Mouse (Mus musculus) erythroid progenitor cell, adult 5-6 weeks (primary cell): ENCODE measurements around the gene Il18rap. TPM values are rescaled to one million over a fixed set of nuclear protein-coding genes. Genes with fewer than 3 reads are reported as not detected.

ENCODE experiments used
- ATAC-seq: replicated peaks from 2 replicates; pipeline ENCODE4 v1.8.0; 2016; ENCODE audit warnings: moderate number of reproducible peaks, mild to moderate bottlenecking, moderate TSS enrichment, inconsistent platforms; ENCODE audit not compliant: poor library complexity, low FRiP score, severe bottlenecking
- total RNA-seq, 2 experiments: library from RNA; stranded (forward) in 1 of 2; stranded (reverse) in 1 of 2; fragments of 150-400 nt in 1 of 2; fragments of 186-747, 209-891 nt in 1 of 2; gene quantifications; 2 replicates each; pipeline versions ENCODE4 v1.2.3 to v1.2.4; 2015 to 2017; ENCODE audit warnings: low replicate concordance in 2 of 2

The Il18rap gene
- total RNA-seq (2015; ENCODE audit: low replicate concordance) (4.7 and 5.4 TPM in 2 replicates), total RNA-seq (2017; ENCODE audit: low replicate concordance) (5.6 and 5.9 TPM in 2 replicates)

- ATAC-seq, result no peak
Observed at GRCm38 (mm10) chr1:40514851-40515585, at the start of gene Il18rap. Gene Il18rap, plus strand, starts transcription at chr1:40515362.

- 0 out of 2 replicates have a peak, but pooled peaks have one; percentile 54 for ATAC-seq
Observed at GRCm38 (mm10) chr1:40465477-40466430, 49.4 kb upstream of the Il18rap start, which contains the start of gene Il18r1. Gene Il18r1, plus strand, starts transcription at chr1:40465552.

- ATAC-seq, result no peak
Observed at GRCm38 (mm10) chr1:40467306-40467705, 47.9 kb upstream of the Il18rap start.

- no peak for ATAC-seq
Observed at GRCm38 (mm10) chr1:40468805-40469204, 46.4 kb upstream of the Il18rap start.

GRCm38 (mm10) chr1:40469900-40470299 lies 45.3 kb upstream of the Il18rap start:
- no peak for ATAC-seq

- no peak for ATAC-seq
Observed at GRCm38 (mm10) chr1:40472401-40472800, 42.8 kb upstream of the Il18rap start.

GRCm38 (mm10) chr1:40473640-40474039 lies 41.5 kb upstream of the Il18rap start:
- no peak for ATAC-seq

- ATAC-seq, result no peak
Observed at GRCm38 (mm10) chr1:40474336-40474735, 40.8 kb upstream of the Il18rap start.

- no peak for ATAC-seq
Observed at GRCm38 (mm10) chr1:40475697-40476096, 39.5 kb upstream of the Il18rap start.

GRCm38 (mm10) chr1:40476756-40477155 lies 38.4 kb upstream of the Il18rap start:
- no peak for ATAC-seq

- no peak for ATAC-seq
Observed at GRCm38 (mm10) chr1:40479505-40479923, 35.6 kb upstream of the Il18rap start.

- no peak for ATAC-seq
Observed at GRCm38 (mm10) chr1:40494594-40494993, 20.6 kb upstream of the Il18rap start.

- ATAC-seq, result no peak
Observed at GRCm38 (mm10) chr1:40499708-40500107, 15.5 kb upstream of the Il18rap start.

GRCm38 (mm10) chr1:40501126-40501525 lies 14.0 kb upstream of the Il18rap start:
- no peak for ATAC-seq

- no peak for ATAC-seq
Observed at GRCm38 (mm10) chr1:40501546-40502398, 13.4 kb upstream of the Il18rap start.

GRCm38 (mm10) chr1:40504548-40504947 lies 10.6 kb upstream of the Il18rap start:
- no peak for ATAC-seq

- no peak for ATAC-seq
Observed at GRCm38 (mm10) chr1:40516364-40516763, 1.2 kb downstream of the Il18rap start.

GRCm38 (mm10) chr1:40522918-40523317 lies 7.8 kb downstream of the Il18rap start:
- ATAC-seq, result no peak

- no peak for ATAC-seq
Observed at GRCm38 (mm10) chr1:40523971-40524722, 9.0 kb downstream of the Il18rap start.
